Mouse (Mus musculus) intestine, embryonic 16.5 days (tissue): ENCODE measurements around the gene Fto. TPM values are rescaled to one million over a fixed set of nuclear protein-coding genes. Genes with fewer than 3 reads are reported as not detected.

Experiments
- ATAC-seq: fragments of 200-750 bp; cut with Nextera tagmentation; 2 replicates; pipeline ENCODE4 v1.8.0; 2017; ENCODE audit warnings: moderate TSS enrichment, moderate library complexity
- H3K27ac ChIP-seq: fragments of 300-500 bp; sonication (generic); 2 replicates; pipeline ENCODE4 v1.5.1; 2014; ENCODE audit warnings: mild to moderate bottlenecking, low read length
- H3K27me3 ChIP-seq: fragments of 300-500 bp; sonication (generic); replicated peaks from 2 replicates; pipeline ENCODE4 v1.6.1; 2014; ENCODE audit warnings: low read length, control low read depth, mixed read lengths; ENCODE audit not compliant: control insufficient read depth, insufficient read depth
- H3K36me3 ChIP-seq: fragments of 300-500 bp; sonication (generic); 2 replicates; pipeline ENCODE4 v1.6.1; 2014; ENCODE audit warnings: low read length, control low read depth; ENCODE audit not compliant: control insufficient read depth, insufficient read depth
- H3K4me1 ChIP-seq: fragments of 300-500 bp; sonication (generic); 2 replicates; pipeline ENCODE4 v1.6.1; 2014; ENCODE audit warnings: low read length, control low read depth, mixed read lengths; ENCODE audit not compliant: control insufficient read depth, insufficient read depth
- H3K4me2 ChIP-seq: fragments of 300-500 bp; sonication (generic); 2 replicates; pipeline ENCODE4 v1.6.1; 2014; ENCODE audit warnings: low read depth, low read length, control low read depth
- H3K4me3 ChIP-seq: fragments of 300-500 bp; sonication (generic); 2 replicates; pipeline ENCODE4 v1.5.1; 2014; ENCODE audit warnings: mild to moderate bottlenecking, low read length
- H3K9ac ChIP-seq: fragments of 300-500 bp; sonication (generic); 2 replicates; pipeline ENCODE4 v1.6.1; 2014; ENCODE audit warnings: low read depth, low read length
- H3K9me3 ChIP-seq: fragments of 300-500 bp; sonication (generic); 2 replicates; pipeline ENCODE4 v1.6.1; 2016; ENCODE audit warnings: low read length, control low read depth; ENCODE audit not compliant: control insufficient read depth
- WGBS: fragments of 180-500 bp; shearing (Covaris S2); extraction: QIAGEN DNeasy Blood & Tissue Kit; methylation state at CpG from one replicate; pipeline ENCODE4 v1.1.7; 2014; 5-methylcytosine and 5-hydroxymethylcytosine counted together
- polyA plus RNA-seq: library from polyadenylated mRNA; unstranded; fragments of >200 nt; fragmentation: Nextera tagmentation; extraction: Ambion mirVana; gene quantifications from 2 replicates; pipeline ENCODE4 v1.2.1, GENCODE M21; 2015

Fto gene
- polyA plus RNA-seq, 1 experiment from 2014 or later, result 58.1 TPM

DNA sequence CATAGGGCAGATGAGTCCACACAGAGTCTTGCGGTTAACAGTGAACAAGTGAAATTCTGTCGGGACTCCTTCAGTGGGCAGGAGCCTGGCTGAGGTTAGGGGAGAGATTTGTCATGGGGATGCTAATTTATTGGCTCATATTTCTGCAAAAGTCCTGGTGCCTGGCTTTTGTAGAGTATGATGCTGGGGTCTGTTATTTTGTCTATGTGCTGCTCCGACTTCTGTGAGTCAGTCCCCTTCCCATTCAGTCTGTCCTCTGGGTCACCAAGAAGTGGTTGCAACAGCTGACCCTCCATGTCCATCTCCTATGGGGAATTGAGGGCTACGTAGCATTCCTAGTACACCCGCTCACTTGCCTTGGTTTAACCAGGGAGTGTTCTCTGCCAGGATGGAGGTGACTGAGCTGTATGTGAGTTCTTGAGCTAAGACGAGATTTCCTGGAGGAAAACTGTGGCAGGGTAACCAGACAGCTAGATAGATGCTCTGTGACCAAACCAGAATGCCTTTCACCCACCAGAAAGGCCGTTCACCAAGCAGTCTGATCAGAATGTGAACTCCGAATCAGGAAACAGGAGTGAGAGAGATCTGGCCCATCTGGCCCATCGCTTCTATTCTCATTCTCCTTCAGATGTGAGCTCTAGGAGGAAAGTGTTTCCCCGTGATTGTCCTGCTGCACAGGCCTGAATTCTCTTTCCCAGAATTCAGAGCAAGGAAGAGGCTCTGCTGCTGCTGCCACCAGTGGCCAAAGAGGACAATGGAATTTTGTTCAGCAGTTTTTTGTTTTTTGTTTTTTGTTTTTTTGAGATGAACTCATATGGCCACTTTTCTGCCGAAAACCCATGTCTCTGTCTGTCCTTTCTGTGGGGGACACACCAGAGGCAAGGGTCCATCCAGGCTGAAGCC is 302.7 kb downstream of the Fto start:
- no peaks in the 10 kb centered on the region for H3K27me3 ChIP-seq
- ATAC-seq, result no peak
- no peak overlapping the region for H3K9ac ChIP-seq
- H3K4me3 ChIP-seq, result no peak overlapping the region
- WGBS, result 80% methylated on average over 11 of the region's 11 CpGs
- no peak overlapping the region for H3K27ac ChIP-seq
- H3K4me1 ChIP-seq, result no peaks in the 10 kb centered on the region
- no peaks in the 10 kb centered on the region for H3K9me3 ChIP-seq
- H3K4me2 ChIP-seq, result no peak overlapping the region
- H3K36me3 ChIP-seq, result no peaks in the 10 kb centered on the region

DNA sequence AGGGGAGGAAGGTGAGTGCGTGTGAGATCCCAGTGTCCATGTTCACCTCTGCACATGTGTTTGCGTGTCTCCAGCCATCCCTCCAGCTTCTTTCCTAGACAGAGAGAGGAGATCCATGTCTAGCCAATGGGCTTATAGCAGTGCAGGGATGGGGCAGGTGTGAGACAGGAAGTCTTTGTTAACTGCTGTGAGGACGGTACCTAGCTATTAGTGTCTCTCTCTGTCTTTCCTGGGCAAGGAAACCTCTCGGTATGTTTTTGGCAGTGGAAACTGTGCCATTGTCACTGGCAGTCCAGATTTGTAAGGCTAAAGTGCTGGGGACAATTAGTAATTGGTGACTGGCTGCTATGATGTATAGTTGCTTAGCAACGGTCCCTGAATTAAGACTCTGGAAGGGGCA is 304.4 kb downstream of the Fto start:
- Histone ChIP-seq H3K4me1 (no peaks in the 10 kb centered on the region; the same call in 1 of the 2 replicates), H3K4me3 (no peak overlapping the region), H3K27me3 (no peaks in the 10 kb centered on the region), H3K36me3 (no peaks in the 10 kb centered on the region), H3K27ac (no peak overlapping the region), H3K4me2 (no peak overlapping the region), H3K9me3 (no peaks in the 10 kb centered on the region), H3K9ac (no peak overlapping the region)
- 75% methylated on average over 5 of the region's 5 CpGs for WGBS
- ATAC-seq, result no peak

DNA sequence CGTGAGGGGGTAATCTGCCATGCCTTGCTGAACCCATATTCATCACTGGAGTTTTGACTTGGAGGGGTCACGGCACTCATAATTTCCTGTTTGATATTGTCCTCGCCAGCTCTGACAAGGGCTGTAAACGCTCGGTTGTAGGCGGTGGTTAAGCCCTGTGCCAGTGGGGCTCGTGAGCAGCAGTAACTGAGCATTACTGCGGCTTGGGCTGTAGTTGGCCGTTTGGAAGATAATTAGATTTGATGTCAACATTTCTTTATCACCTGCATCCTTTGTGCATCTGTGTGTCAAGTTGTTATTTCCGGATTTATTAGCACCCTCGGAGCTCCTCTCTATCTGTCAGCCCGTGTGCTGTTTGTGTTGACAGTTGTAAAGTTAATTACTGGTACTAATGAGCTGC is 309.4 kb downstream of the Fto start:
- Histone ChIP-seq H3K4me1 (no peaks in the 10 kb centered on the region; the same call in 1 of the 2 replicates), H3K4me2 (no peak overlapping the region), H3K9ac (no peak overlapping the region), H3K27me3 (0 out of 2 replicates have a peak, but pooled peaks cover 2% of the 10 kb centered on the region), H3K9me3 (no peaks in the 10 kb centered on the region), H3K36me3 (no peaks in the 10 kb centered on the region), H3K27ac (no peak overlapping the region), H3K4me3 (no peak overlapping the region)
- 32% methylated on average over 12 of the region's 12 CpGs for WGBS
- peak; percentile 85 for ATAC-seq

DNA sequence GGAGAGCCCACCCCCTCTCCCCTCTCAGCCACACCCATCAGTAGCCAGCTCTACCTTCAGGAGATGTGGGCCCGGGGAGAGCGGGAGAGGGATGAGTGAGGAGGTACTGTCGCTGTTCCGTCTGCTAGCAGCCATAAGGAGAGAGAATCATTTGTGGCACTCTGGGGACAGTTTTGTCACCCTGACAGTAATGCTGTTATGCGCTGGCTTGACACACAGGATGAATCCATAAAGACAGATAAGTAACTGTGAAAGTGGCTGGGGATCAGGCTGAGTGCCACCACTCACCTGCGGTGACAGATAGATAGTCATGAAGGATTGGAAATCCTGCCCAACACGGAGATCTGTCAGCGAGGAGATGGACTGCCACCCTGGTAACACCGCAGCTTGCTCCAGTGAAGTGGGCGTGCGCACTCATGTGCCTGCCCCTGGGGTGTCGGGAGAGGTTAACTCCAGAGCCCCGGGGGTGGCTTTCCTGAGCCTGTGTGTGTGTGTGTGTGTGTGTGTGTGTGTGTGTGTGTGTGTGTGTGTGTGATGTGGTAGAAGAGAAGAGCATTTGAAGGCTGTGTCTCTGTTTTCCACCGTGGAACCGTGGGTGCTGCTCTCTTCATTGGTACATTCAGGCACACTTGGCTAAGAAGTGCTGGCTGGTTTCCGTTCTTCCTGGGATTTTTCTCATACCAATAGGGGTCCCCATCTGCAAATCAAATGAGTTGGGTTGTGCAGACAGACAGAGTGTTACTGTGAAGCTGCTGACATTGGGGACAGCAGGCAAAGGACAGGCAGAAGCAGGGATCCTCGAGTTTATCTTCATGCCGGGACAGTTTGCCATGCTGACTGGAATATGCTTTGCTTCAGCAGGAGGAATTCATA is 312.6 kb downstream of the Fto start:
- no peak overlapping the region for H3K27ac ChIP-seq
- H3K9me3 ChIP-seq, result no peaks in the 10 kb centered on the region
- no peak overlapping the region for H3K4me2 ChIP-seq
- no peaks in the 10 kb centered on the region for H3K36me3 ChIP-seq
- H3K9ac ChIP-seq, result no peak overlapping the region
- WGBS, result 57% methylated on average over 18 of the region's 18 CpGs
- H3K4me1 ChIP-seq, result peaks cover 5% of the 10 kb centered on the region; the same call in 1 of the 2 replicates
- no peak for ATAC-seq
- no peak overlapping the region for H3K4me3 ChIP-seq
- 0 out of 2 replicates have a peak, but pooled peaks cover 2% of the 10 kb centered on the region for H3K27me3 ChIP-seq

DNA sequence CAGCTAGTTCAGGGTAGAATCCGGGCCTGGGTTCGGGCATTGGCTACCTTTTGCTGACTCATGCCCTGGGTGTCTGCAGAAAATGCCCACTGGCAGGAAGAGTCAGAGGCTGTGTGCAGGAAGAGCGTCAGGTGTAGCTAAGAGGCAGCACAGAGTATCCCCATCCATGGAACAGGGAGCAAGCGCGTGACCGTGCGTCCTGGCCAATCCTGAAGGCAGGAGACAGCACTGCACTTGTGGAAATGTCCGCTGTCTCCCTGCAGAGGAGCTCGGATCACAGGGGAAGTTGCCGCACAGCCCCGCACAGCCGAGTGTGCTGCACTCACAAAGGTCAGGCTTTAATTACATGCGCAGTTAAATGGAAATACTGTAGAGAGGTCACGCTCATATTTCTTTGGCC is 316.3 kb downstream of the Fto start:
- Histone ChIP-seq H3K9me3 (no peaks in the 10 kb centered on the region), H3K9ac (no peak overlapping the region), H3K4me2 (no peak overlapping the region), H3K4me3 (no peak overlapping the region), H3K4me1 (peaks cover 5% of the 10 kb centered on the region; the same call in 1 of the 2 replicates), H3K27me3 (0 out of 2 replicates have a peak, but pooled peaks cover 2% of the 10 kb centered on the region), H3K27ac (no peak overlapping the region), H3K36me3 (no peaks in the 10 kb centered on the region)
- WGBS, result 41% methylated on average over 14 of the region's 14 CpGs
- ATAC-seq, result no peak

DNA sequence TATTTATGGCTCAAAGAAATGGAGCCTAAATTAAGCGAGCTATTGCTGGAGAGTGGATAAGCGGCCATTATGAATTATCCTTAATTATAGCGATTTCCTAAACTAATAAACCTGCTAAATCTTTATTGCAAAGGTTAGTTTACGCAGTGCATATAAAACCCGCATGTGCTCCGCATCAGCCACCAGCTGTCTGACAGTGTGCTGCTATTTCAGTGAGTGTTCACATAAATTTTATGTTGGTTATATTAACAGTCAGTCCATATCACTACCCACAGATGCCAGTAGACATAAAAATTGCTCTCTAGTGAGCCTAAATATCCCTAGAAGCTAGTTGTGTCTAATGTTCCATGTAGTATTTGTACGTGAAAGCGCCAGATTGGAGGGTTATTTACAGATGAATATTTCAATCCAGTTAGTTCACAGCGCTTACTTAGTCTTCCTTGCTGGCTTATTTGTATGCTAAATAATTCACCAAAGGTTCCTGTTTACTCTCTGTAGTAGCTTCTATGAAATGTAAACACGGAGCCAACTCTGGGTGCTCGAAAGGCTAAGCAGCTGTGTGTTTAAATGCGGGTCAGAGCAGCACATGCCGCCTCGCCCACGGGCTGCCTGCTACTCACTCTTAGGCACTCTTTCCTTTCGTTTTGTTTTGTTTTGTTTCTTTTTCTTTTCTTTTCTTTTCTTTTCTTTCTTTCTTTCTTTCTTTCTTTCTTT is 317.2 kb downstream of the Fto start:
- no peak for ATAC-seq
- Histone ChIP-seq H3K9ac (no peak overlapping the region), H3K4me1 (peaks cover 5% of the 10 kb centered on the region; the same call in 1 of the 2 replicates), H3K36me3 (no peaks in the 10 kb centered on the region), H3K27me3 (0 out of 2 replicates have a peak, but pooled peaks cover 2% of the 10 kb centered on the region), H3K27ac (no peak overlapping the region), H3K4me3 (no peak overlapping the region), H3K9me3 (no peaks in the 10 kb centered on the region), H3K4me2 (no peak overlapping the region)
- WGBS, result 45% methylated on average over 16 of the region's 16 CpGs

DNA sequence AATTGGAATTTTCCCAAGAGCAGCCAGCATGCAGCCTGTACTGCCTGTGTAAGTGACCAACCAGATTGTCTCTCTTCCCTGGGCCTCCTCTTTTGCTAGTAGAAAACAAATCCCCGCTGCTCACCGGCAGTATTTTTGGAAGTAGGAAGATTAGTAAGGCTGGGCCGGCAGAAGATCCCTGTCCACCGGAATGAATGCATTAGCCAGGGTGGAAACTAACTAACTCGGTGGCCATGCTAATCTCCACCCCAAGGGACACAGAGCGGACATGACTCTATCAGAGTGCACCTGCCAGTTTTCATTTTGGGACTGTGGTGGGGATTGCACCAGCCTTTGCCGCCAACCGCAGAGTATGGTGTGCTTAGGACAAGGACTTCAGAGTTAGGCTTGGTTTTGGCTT is 319.1 kb downstream of the Fto start:
- H3K4me1 ChIP-seq, result peaks cover 5% of the 10 kb centered on the region; the same call in 1 of the 2 replicates
- no peaks in the 10 kb centered on the region for H3K27me3 ChIP-seq
- H3K4me3 ChIP-seq, result no peak overlapping the region
- no peak overlapping the region for H3K4me2 ChIP-seq
- no peaks in the 10 kb centered on the region for H3K9me3 ChIP-seq
- WGBS, result 86% methylated on average over 8 of the region's 8 CpGs
- H3K9ac ChIP-seq, result no peak overlapping the region
- H3K27ac ChIP-seq, result no peak overlapping the region
- ATAC-seq, result no peak
- H3K36me3 ChIP-seq, result no peaks in the 10 kb centered on the region

DNA sequence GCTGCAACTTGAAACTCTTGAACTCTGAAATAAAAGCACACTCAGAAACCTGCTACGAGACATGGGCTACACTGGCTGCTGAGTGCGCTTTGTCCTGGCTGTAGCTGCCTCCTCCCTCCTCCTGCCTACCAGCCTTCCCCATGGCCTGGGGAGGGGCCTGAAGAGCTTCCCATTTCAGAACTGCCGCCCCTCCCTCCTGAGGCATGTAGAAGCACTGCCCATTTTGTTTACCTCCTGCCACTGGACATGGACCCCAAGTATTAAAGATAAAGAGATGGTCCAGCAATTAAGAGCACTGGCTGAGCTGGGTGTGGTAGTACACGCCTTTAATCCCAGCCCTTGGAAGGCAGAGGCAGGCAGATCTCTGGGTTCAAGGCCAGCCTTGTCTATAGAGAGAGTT is 322.1 kb downstream of the Fto start:
- no peak overlapping the region for H3K27ac ChIP-seq
- H3K27me3 ChIP-seq, result no peaks in the 10 kb centered on the region
- no peaks in the 10 kb centered on the region for H3K9me3 ChIP-seq
- ATAC-seq, result no peak
- no peak overlapping the region for H3K9ac ChIP-seq
- no peak overlapping the region for H3K4me3 ChIP-seq
- no peak overlapping the region for H3K4me2 ChIP-seq
- no peaks in the 10 kb centered on the region for H3K36me3 ChIP-seq
- no peaks in the 10 kb centered on the region for H3K4me1 ChIP-seq
- WGBS, result 96% methylated on average over 4 of the region's 4 CpGs

DNA sequence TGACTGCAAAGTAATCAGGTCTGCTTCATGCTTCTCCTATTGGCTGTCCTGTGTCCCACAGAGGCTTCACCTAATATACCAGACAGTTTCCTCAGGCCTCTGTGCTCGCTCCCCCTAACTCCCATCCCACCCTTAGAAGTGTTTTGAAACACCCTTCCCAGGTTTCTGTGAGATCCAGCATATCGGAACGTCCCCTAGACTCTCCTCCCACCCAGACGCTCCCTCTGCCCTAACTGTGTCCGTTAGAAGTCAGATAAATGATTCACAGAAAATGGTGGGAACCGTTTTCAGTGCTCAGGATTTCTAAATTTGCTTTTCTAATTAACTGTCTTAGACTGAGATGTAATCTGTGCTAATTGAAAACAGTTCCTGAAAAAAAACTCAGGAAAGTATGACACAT is 323.6 kb downstream of the Fto start:
- no peaks in the 10 kb centered on the region for H3K36me3 ChIP-seq
- no peak overlapping the region for H3K27ac ChIP-seq
- H3K27me3 ChIP-seq, result no peaks in the 10 kb centered on the region
- H3K9me3 ChIP-seq, result no peaks in the 10 kb centered on the region
- 81% methylated on average over 6 of the region's 6 CpGs for WGBS
- H3K4me3 ChIP-seq, result no peak overlapping the region
- H3K9ac ChIP-seq, result no peak overlapping the region
- H3K4me2 ChIP-seq, result no peak overlapping the region
- H3K4me1 ChIP-seq, result no peaks in the 10 kb centered on the region
- no peak for ATAC-seq
